Mouse (Mus musculus) kidney, postnatal 0 days (tissue): Measurements from ENCODE around the gene Napsa. TPM values are rescaled to one million over a fixed set of nuclear protein-coding genes. Genes with fewer than 3 reads are reported as not detected.

Experiments
- ATAC-seq: fragments of 200-750 bp; cut with Nextera tagmentation; replicated peaks from 2 replicates; pipeline ENCODE4 v1.8.0; 2017; ENCODE audit warnings: low read depth, moderate number of reproducible peaks, moderate TSS enrichment, moderate library complexity; ENCODE audit not compliant: low FRiP score
- DNase-seq: peaks from one replicate; pipeline ENCODE4 v3.0.0-alpha.2; 2016; ENCODE audit warnings: low spot score
- H3K27ac ChIP-seq: fragments of 300-500 bp; sonication (generic); 2 replicates; pipeline ENCODE4 v1.5.1; 2014; ENCODE audit warnings: mild to moderate bottlenecking
- H3K27me3 ChIP-seq: fragments of 300-500 bp; sonication (generic); 2 replicates; pipeline ENCODE4 v1.6.1; 2014; ENCODE audit warnings: low read length, mixed read lengths; ENCODE audit not compliant: insufficient read depth
- H3K36me3 ChIP-seq: fragments of 300-500 bp; sonication (generic); 2 replicates; pipeline ENCODE4 v1.6.1; 2014; ENCODE audit warnings: low read length, mixed read lengths; ENCODE audit not compliant: insufficient read depth
- H3K4me1 ChIP-seq: fragments of 300-500 bp; sonication (generic); replicated peaks from 2 replicates; pipeline ENCODE4 v1.6.1; 2014; ENCODE audit warnings: antibody characterized with exemption, low read length, mixed read lengths; ENCODE audit not compliant: insufficient read depth
- H3K4me2 ChIP-seq: fragments of 300-500 bp; sonication (generic); 2 replicates; pipeline ENCODE4 v1.6.1; 2014; ENCODE audit warnings: mild to moderate bottlenecking, low read length, moderate library complexity, mixed read lengths
- H3K4me3 ChIP-seq: fragments of 300-500 bp; sonication (generic); replicated peaks from 2 replicates; pipeline ENCODE4 v1.5.1; 2014; ENCODE audit warnings: low read depth, low read length
- H3K9ac ChIP-seq: fragments of 300-500 bp; sonication (generic); 2 replicates; pipeline ENCODE4 v1.6.1; 2014; ENCODE audit warnings: low read depth, low read length
- H3K9me3 ChIP-seq: fragments of 300-500 bp; sonication (generic); replicated peaks from 2 replicates; pipeline ENCODE4 v1.6.1; 2016; ENCODE audit warnings: low read length, inconsistent platforms, mixed read lengths
- CTCF ChIP-seq: IDR thresholded peaks from 2 replicates; pipeline ENCODE4 v1.5.1; 2016; ENCODE audit warnings: antibody characterized with exemption, low read depth, mild to moderate bottlenecking, moderate library complexity
- WGBS: fragments of 180-500 bp; shearing (Covaris S2); extraction: QIAGEN DNeasy Blood & Tissue Kit; methylation state at CpG from one replicate; pipeline ENCODE4 v1.1.7; 2014; 5-methylcytosine and 5-hydroxymethylcytosine counted together
- polyA plus RNA-seq: library from polyadenylated mRNA; unstranded; fragments of >200 nt; fragmentation: Nextera tagmentation; extraction: Ambion mirVana; gene quantifications from 2 replicates; pipeline ENCODE4 v1.2.1, GENCODE M21; 2015

The Napsa gene
- polyA plus RNA-seq, 1 experiment from 2014 or later = 408 TPM

DNA sequence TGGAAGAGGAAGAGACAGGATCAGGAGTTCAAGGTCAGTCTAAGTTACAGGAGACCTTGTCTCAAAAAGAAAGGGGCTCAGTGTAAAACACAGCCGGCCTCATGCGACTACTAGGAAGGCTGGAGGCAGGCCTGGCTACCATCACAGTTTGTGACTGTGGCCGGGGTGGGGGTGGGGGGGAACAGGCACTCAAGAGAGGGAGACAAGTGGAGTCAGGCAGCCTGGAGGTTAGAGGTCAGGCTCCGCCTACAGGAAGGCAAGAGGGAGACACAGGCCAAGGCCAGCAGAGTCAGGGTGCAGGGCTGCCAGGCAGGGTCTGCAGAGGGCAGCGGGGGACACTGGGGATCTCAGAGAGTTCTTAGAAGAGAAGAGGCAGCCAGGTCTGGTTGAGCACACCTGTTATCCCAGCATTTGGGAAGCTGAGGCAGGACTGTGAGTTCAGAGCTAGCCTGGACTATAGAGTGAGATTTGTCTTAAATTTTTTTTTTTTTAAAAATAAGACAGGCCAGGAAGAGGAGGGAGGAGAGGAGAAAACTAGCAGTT, 24.9 kb downstream of the Napsa start:
- no peak overlapping the region for H3K9ac ChIP-seq
- TF ChIP-seq CTCF = no peak
- no peak overlapping the region for H3K27ac ChIP-seq
- ATAC-seq = no peak
- no peak for DNase-seq
- WGBS = 52% methylated on average over 5 of the region's 5 CpGs
- H3K4me1 ChIP-seq = no peaks in the 10 kb centered on the region
- H3K4me3 ChIP-seq = no peak overlapping the region
- H3K9me3 ChIP-seq = no peaks in the 10 kb centered on the region
- no peak overlapping the region for H3K4me2 ChIP-seq
- peaks cover 25% of the 10 kb centered on the region for H3K27me3 ChIP-seq
- H3K36me3 ChIP-seq = no peaks in the 10 kb centered on the region

DNA sequence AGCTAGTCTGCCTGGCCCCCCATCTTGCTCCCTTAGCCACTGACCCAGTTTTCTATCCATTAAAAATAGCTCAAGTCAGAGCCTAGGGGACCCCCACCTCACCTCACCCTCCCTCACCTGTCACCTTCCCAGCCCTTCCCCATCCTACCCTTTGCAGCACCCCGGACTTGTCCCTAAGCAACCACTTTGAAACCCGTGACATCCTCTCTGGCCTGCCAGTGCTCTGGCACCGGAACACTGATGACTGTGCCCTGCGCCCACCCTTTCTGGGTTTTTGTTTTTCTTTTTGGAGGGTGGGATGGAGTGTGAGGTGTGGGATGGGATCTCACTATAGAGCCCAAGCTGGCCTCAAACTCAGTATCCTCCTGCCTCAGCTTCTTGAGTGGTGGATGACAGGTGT, 25.5 kb downstream of the Napsa start:
- Histone ChIP-seq H3K4me1 (no peaks in the 10 kb centered on the region), H3K27me3 (peaks cover 25% of the 10 kb centered on the region), H3K36me3 (no peaks in the 10 kb centered on the region), H3K4me3 (no peak overlapping the region), H3K9me3 (no peaks in the 10 kb centered on the region), H3K9ac (no peak overlapping the region), H3K27ac (no peak overlapping the region), H3K4me2 (no peak overlapping the region)
- DNase-seq (no peak), ATAC-seq (no peak)
- TF ChIP-seq CTCF = no peak
- WGBS = 92% methylated on average over 4 of the region's 4 CpGs

DNA sequence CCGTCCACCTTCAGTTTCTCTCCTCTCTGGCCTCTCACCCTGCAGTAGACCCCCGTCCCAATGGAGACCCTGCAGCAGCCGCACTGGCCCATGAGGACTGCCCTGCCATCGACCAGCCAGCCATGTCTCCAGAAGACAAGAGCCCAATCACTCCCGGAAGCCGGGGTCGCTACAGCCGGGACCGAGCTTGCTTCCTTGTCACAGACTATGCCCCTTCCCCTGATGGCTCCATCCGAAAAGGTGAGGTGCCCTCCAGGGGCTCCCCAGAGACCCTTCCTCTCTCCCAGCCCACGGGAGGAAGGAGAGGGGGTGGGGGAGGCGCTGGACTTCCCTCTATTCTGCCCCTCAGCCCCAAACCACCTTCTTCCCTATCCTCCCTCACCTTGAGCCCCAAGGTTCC, 26.2 kb downstream of the Napsa start:
- no peak for ATAC-seq
- TF ChIP-seq CTCF = no peak
- no peaks in the 10 kb centered on the region for H3K9me3 ChIP-seq
- no peaks in the 10 kb centered on the region for H3K36me3 ChIP-seq
- 81% methylated on average over 11 of the region's 12 CpGs for WGBS
- H3K9ac ChIP-seq = no peak overlapping the region
- no peak for DNase-seq
- H3K27me3 ChIP-seq = peaks cover 25% of the 10 kb centered on the region
- H3K4me3 ChIP-seq = no peak overlapping the region
- no peak overlapping the region for H3K4me2 ChIP-seq
- H3K27ac ChIP-seq = no peak overlapping the region
- no peaks in the 10 kb centered on the region for H3K4me1 ChIP-seq

DNA sequence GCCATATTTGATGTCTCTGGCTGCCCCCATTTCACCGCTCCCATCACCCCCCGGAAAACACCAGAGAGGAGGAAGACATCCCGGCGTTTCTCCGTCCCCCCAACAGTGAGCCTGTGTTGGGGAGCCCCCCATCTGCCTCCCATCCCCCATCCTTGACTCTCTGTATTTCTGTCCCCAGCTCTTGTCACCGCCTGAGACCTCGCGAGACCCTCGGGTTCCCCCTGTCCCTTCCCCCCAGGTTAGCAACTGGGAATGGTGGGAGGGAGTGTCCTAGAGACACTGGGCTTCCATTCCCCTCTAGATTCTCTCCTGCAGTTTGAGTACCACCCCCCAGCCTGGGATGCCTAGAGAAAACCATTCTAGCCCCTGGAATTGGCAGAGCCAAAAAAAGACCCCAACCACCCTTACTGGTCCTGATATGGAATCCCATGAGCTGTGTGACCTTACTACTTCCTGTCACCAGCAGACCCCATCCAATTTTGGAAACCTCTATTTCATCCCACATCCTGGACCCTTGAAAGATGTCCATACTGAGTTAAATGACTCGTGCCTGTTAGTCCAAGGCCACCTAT, 28.6 kb downstream of the Napsa start:
- Histone ChIP-seq H3K36me3 (no peaks in the 10 kb centered on the region), H3K27ac (no peak overlapping the region), H3K9ac (no peak overlapping the region), H3K4me3 (no peak overlapping the region), H3K4me1 (0 out of 2 replicates have a peak, but pooled peaks cover 4% of the 10 kb centered on the region), H3K4me2 (no peak overlapping the region), H3K27me3 (peaks cover 25% of the 10 kb centered on the region), H3K9me3 (no peaks in the 10 kb centered on the region)
- WGBS = 84% methylated on average over 10 of the region's 10 CpGs
- ATAC-seq (no peak), DNase-seq (no peak)
- TF ChIP-seq CTCF = no peak

DNA sequence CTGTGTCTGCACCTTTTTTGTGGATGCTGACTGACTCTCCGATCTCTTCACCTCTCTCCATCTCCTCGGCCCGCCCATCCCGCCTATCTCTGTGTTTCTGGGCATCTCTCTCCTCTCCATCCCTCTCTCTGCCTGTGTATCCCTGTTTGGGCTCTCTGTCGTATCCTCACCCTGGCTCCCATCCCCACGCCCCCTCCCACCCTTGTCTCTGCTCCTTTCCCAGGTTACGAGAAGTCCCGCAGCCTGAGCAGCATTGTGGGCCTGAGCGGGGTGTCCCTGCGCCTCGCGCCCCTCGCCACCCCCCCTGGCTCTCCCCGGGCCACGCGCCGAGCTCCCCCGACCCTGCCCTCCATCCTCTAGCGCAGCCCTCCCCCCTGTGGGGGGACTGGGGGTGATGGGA, 29.5 kb downstream of the Napsa start:
- DNase-seq (no peak), ATAC-seq (no peak)
- no peak overlapping the region for H3K27ac ChIP-seq
- no peak overlapping the region for H3K4me2 ChIP-seq
- WGBS = 16% methylated on average over 19 of the region's 19 CpGs
- 0 out of 2 replicates have a peak, but pooled peaks cover 4% of the 10 kb centered on the region for H3K4me1 ChIP-seq
- H3K9ac ChIP-seq = no peak overlapping the region
- H3K27me3 ChIP-seq = peaks cover 25% of the 10 kb centered on the region
- H3K9me3 ChIP-seq = no peaks in the 10 kb centered on the region
- H3K4me3 ChIP-seq = no peak overlapping the region
- no peak for TF ChIP-seq CTCF
- no peaks in the 10 kb centered on the region for H3K36me3 ChIP-seq

DNA sequence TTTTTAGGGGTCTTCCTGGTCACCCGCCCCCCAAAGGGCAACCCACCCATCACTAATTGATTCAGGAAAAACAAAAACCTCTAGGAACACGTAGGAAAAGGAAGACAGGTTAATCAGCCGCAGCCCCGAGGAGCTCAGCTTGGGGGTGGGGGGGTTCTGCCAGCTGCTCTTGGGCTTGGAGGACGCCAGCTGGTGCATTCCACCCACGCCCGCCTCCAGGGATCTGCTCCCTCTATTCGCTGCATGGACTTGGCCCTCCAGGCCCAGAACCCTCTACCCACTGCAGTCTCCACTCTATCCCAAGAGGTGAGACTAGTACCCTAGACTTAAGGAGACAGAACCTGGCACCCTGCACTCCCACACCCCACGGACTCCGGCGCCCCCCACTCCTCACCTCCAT, 30.3 kb downstream of the Napsa start:
- H3K4me2 ChIP-seq = no peak overlapping the region
- TF ChIP-seq CTCF = no peak
- ATAC-seq (no peak), DNase-seq (no peak)
- H3K4me3 ChIP-seq = no peak overlapping the region
- no peak overlapping the region for H3K27ac ChIP-seq
- 0 out of 2 replicates have a peak, but pooled peaks cover 4% of the 10 kb centered on the region for H3K4me1 ChIP-seq
- 14% methylated on average over 11 of the region's 11 CpGs for WGBS
- H3K9ac ChIP-seq = no peak overlapping the region
- H3K36me3 ChIP-seq = no peaks in the 10 kb centered on the region
- H3K9me3 ChIP-seq = no peaks in the 10 kb centered on the region
- peaks cover 25% of the 10 kb centered on the region for H3K27me3 ChIP-seq
